Mouse (Mus musculus) intestine, postnatal 0 days (tissue): ENCODE measurements at regions not wholly inside any gene's neighbourhood (a gene's known extent, or its start where the extent isn't known, plus 50 kb on each side); places are given as distances from the start of the nearest gene placed in this dataset.

ENCODE experiments used
- ATAC-seq: fragments of 200-750 bp; cut with Nextera tagmentation; 2 replicates; pipeline ENCODE4 v1.8.0; 2017; ENCODE audit warnings: mild to moderate bottlenecking, moderate TSS enrichment, moderate library complexity
- H3K27ac ChIP-seq: fragments of 300-500 bp; sonication (generic); 2 replicates; pipeline ENCODE4 v1.5.1; 2014; ENCODE audit warnings: mild to moderate bottlenecking, low read depth, low read length, moderate library complexity
- H3K27me3 ChIP-seq: fragments of 300-500 bp; sonication (generic); replicated peaks from 2 replicates; pipeline ENCODE4 v1.6.1; 2014; ENCODE audit warnings: low read length, mixed read lengths; ENCODE audit not compliant: control insufficient read depth, insufficient read depth
- H3K36me3 ChIP-seq: fragments of 300-500 bp; sonication (generic); 2 replicates; pipeline ENCODE4 v1.6.1; 2014; ENCODE audit warnings: mild to moderate bottlenecking, moderate library complexity; ENCODE audit not compliant: control insufficient read depth, insufficient read depth
- H3K4me1 ChIP-seq: fragments of 300-500 bp; sonication (generic); replicated peaks from 2 replicates; pipeline ENCODE4 v1.6.1; 2014; ENCODE audit warnings: antibody characterized with exemption, low read length, mixed read lengths; ENCODE audit not compliant: control insufficient read depth, insufficient read depth
- H3K4me2 ChIP-seq: fragments of 300-500 bp; sonication (generic); replicated peaks from 2 replicates; pipeline ENCODE4 v1.6.1; 2014; ENCODE audit warnings: low read depth, mild to moderate bottlenecking, moderate library complexity
- H3K4me3 ChIP-seq: fragments of 300-500 bp; sonication (generic); 2 replicates; pipeline ENCODE4 v1.5.1; 2014; ENCODE audit warnings: low read depth, low read length
- H3K9ac ChIP-seq: fragments of 300-500 bp; sonication (generic); 2 replicates; pipeline ENCODE4 v1.6.1; 2014; ENCODE audit warnings: mild to moderate bottlenecking, low read depth, low read length
- H3K9me3 ChIP-seq: fragments of 300-500 bp; sonication (generic); 2 replicates; pipeline ENCODE4 v1.6.1; 2016; ENCODE audit warnings: mixed run types; ENCODE audit not compliant: control insufficient read depth
- CTCF ChIP-seq: sonication (generic); IDR thresholded peaks from 2 replicates; pipeline ENCODE4 v1.5.1; 2016; ENCODE audit warnings: low read depth, mild to moderate bottlenecking, control low read depth, antibody characterized with exemption, moderate library complexity
- WGBS: fragments of 180-500 bp; shearing (Covaris S2); extraction: QIAGEN DNeasy Blood & Tissue Kit; methylation state at CpG from one replicate; pipeline ENCODE4 v1.1.7; 2014; 5-methylcytosine and 5-hydroxymethylcytosine counted together

GRCm38 (mm10) chr15:36399355-36400012 is 608.1 kb downstream of the Zfp706 start:
- Histone ChIP-seq H3K4me3 (no peak overlapping the region), H3K9me3 (no peaks in the 10 kb centered on the region), H3K4me1 (no peaks in the 10 kb centered on the region; the same call in 1 of the 2 replicates), H3K9ac (no peak overlapping the region), H3K4me2 (no peak overlapping the region), H3K27me3 (no peaks in the 10 kb centered on the region), H3K36me3 (no peaks in the 10 kb centered on the region), H3K27ac (no peak overlapping the region)
- WGBS, result 32% methylated on average over 7 of the region's 7 CpGs
- no peak for ATAC-seq
- TF ChIP-seq CTCF, result no peak

GRCm38 (mm10) chr15:36398099-36398982 is 609.2 kb downstream of the Zfp706 start:
- ATAC-seq, result no peak

GRCm38 (mm10) chr15:36396791-36397190 is 610.8 kb downstream of the Zfp706 start:
- no peaks in the 10 kb centered on the region; the same call in 1 of the 2 replicates for H3K4me1 ChIP-seq
- H3K4me2 ChIP-seq, result no peak overlapping the region
- H3K27me3 ChIP-seq, result no peaks in the 10 kb centered on the region
- no peak for TF ChIP-seq CTCF
- H3K36me3 ChIP-seq, result no peaks in the 10 kb centered on the region
- ATAC-seq, result no peak
- no peak overlapping the region for H3K4me3 ChIP-seq
- H3K9me3 ChIP-seq, result no peaks in the 10 kb centered on the region
- H3K27ac ChIP-seq, result no peak overlapping the region
- no peak overlapping the region for H3K9ac ChIP-seq
- 86% methylated on average over 6 of the region's 6 CpGs for WGBS

More at GRCm38 (mm10) chr15:36398099-36398982, 609.2 kb downstream of the Zfp706 start:
- no peaks in the 10 kb centered on the region for H3K36me3 ChIP-seq
- 75% methylated on average over 9 of the region's 9 CpGs for WGBS
- no peaks in the 10 kb centered on the region; the same call in 1 of the 2 replicates for H3K4me1 ChIP-seq
- no peak for TF ChIP-seq CTCF
- H3K9ac ChIP-seq, result no peak overlapping the region
- no peak overlapping the region for H3K27ac ChIP-seq
- no peaks in the 10 kb centered on the region for H3K9me3 ChIP-seq
- no peak overlapping the region for H3K4me2 ChIP-seq
- no peaks in the 10 kb centered on the region for H3K27me3 ChIP-seq
- no peak overlapping the region for H3K4me3 ChIP-seq

GRCm38 (mm10) chr15:36396245-36396644 is 611.3 kb downstream of the Zfp706 start:
- H3K27me3 ChIP-seq, result no peaks in the 10 kb centered on the region
- no peak overlapping the region for H3K4me2 ChIP-seq
- no peak for ATAC-seq
- 54% methylated on average over 2 of the region's 2 CpGs for WGBS
- H3K9ac ChIP-seq, result no peak overlapping the region
- no peaks in the 10 kb centered on the region for H3K9me3 ChIP-seq
- no peak overlapping the region for H3K4me3 ChIP-seq
- no peak overlapping the region for H3K27ac ChIP-seq
- no peaks in the 10 kb centered on the region; the same call in 1 of the 2 replicates for H3K4me1 ChIP-seq
- no peaks in the 10 kb centered on the region for H3K36me3 ChIP-seq
- no peak for TF ChIP-seq CTCF

- Histone ChIP-seq H3K36me3 (no peaks in the 10 kb centered on the region), H3K4me3 (no peak overlapping the region), H3K4me1 (no peaks in the 10 kb centered on the region; the same call in 1 of the 2 replicates), H3K27ac (no peak overlapping the region), H3K9me3 (no peaks in the 10 kb centered on the region), H3K9ac (no peak overlapping the region), H3K27me3 (no peaks in the 10 kb centered on the region), H3K4me2 (no peak overlapping the region)
- TF ChIP-seq CTCF, result no peak
- 63% methylated on average over 4 of the region's 4 CpGs for WGBS
- ATAC-seq, result no peak
Measured at GRCm38 (mm10) chr15:36395672-36396050, 611.9 kb downstream of the Zfp706 start.

- Histone ChIP-seq H3K36me3 (no peaks in the 10 kb centered on the region), H3K9me3 (no peaks in the 10 kb centered on the region), H3K27ac (no peak overlapping the region), H3K27me3 (no peaks in the 10 kb centered on the region), H3K4me2 (no peak overlapping the region), H3K9ac (no peak overlapping the region), H3K4me1 (no peaks in the 10 kb centered on the region; the same call in 1 of the 2 replicates), H3K4me3 (no peak overlapping the region)
- ATAC-seq, result no peak
- no peak for TF ChIP-seq CTCF
- 79% methylated on average over 8 of the region's 8 CpGs for WGBS
Measured at GRCm38 (mm10) chr15:36394914-36395671, 612.5 kb downstream of the Zfp706 start.
